Mouse (Mus musculus) liver, embryonic 13.5 days (tissue): Measurements from ENCODE around the gene Gm11127. TPM values are rescaled to one million over a fixed set of nuclear protein-coding genes. Genes with fewer than 3 reads are reported as not detected.
A peak's percentile ranks its signal among the peaks of the same experiment; 100 is the strongest.
"Not testable (repeated sequence)": the region's sequence is repeated elsewhere in the genome, so short reads cannot be mapped to it uniquely, and the experiment has no call there.

Source experiments
- ATAC-seq: fragments of 200-750 bp; cut with Nextera tagmentation; 2 replicates; pipeline ENCODE4 v1.8.0; 2017; ENCODE audit warnings: low read depth, mild to moderate bottlenecking, moderate number of reproducible peaks, moderate library complexity
- DNase-seq: peaks from one replicate; pipeline ENCODE4 v3.0.0; 2022
- H3K27ac ChIP-seq: fragments of 300-500 bp; sonication (generic); 2 replicates; pipeline ENCODE4 v1.5.1; 2015; ENCODE audit warnings: moderate library complexity, mild to moderate bottlenecking, inconsistent platforms
- H3K27me3 ChIP-seq: fragments of 300-500 bp; sonication (generic); 2 replicates; pipeline ENCODE4 v1.6.1; 2015; ENCODE audit warnings: mild to moderate bottlenecking, inconsistent platforms
- H3K36me3 ChIP-seq: fragments of 300-500 bp; sonication (generic); 2 replicates; pipeline ENCODE4 v1.6.1; 2015; ENCODE audit warnings: mild to moderate bottlenecking, inconsistent platforms
- H3K4me1 ChIP-seq: fragments of 300-500 bp; sonication (generic); replicated peaks from 2 replicates; pipeline ENCODE4 v1.6.1; 2015; ENCODE audit warnings: inconsistent platforms
- H3K4me2 ChIP-seq: fragments of 300-500 bp; sonication (generic); 2 replicates; pipeline ENCODE4 v1.6.1; 2015; ENCODE audit warnings: inconsistent platforms, mild to moderate bottlenecking, moderate library complexity
- H3K4me3 ChIP-seq: fragments of 300-500 bp; sonication (generic); replicated peaks from 2 replicates; pipeline ENCODE4 v1.5.1; 2015; ENCODE audit warnings: mild to moderate bottlenecking, inconsistent platforms
- H3K9ac ChIP-seq: fragments of 300-500 bp; sonication (generic); 2 replicates; pipeline ENCODE4 v1.6.1; 2015; ENCODE audit warnings: mild to moderate bottlenecking, inconsistent platforms
- H3K9me3 ChIP-seq: fragments of 300-500 bp; sonication (generic); replicated peaks from 2 replicates; pipeline ENCODE4 v1.6.1; 2016; ENCODE audit warnings: inconsistent platforms
- WGBS: fragments of 180-500 bp; shearing (Covaris S2); methylation state at CpG from one replicate; pipeline ENCODE4 v1.1.7; 2015; ENCODE audit not compliant: insufficient replicate concordance; 5-methylcytosine and 5-hydroxymethylcytosine counted together
- polyA plus RNA-seq: library from polyadenylated mRNA; unstranded; fragments of >200 nt; fragmentation: Nextera tagmentation; extraction: Ambion mirVana; gene quantifications from 2 replicates; pipeline ENCODE4 v1.2.1, GENCODE M21; 2015

Gene Gm11127
- polyA plus RNA-seq, 1 experiment from 2014 or later = not detected

DNA sequence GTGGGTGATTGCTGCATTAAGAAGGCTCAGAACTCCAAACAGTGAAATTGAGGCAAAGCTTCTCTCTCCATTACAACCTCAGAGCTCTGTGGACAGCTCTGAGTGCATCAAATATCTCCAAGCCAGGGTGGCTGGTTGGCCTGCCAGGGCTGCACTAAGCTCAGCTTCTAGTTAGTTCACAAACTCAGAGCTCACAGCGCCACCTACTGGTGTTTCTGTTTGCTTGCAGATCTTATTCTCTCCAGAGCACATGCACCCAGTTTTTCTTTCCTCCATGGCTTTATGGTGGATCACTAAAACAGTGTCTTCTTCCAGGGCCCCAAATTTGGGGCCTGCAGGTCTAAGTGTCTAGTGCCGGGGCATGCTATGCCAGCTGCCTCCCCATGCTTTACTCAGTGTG, 2.7 kb upstream of the Gm11127 start:
- Histone ChIP-seq H3K4me1 (no peaks in the 10 kb centered on the region), H3K36me3 (no peaks in the 10 kb centered on the region), H3K4me3 (no peak overlapping the region), H3K4me2 (no peak overlapping the region), H3K27me3 (no peaks in the 10 kb centered on the region), H3K9me3 (no peaks in the 10 kb centered on the region), H3K27ac (no peak overlapping the region), H3K9ac (no peak overlapping the region)
- DNase-seq (peak; percentile 74), ATAC-seq (no peak)
- WGBS = 9% methylated on average over 2 of the region's 2 CpGs

GRCm38 (mm10) chr17:36057927-36058326, 244 bp downstream of the Gm11127 start:
- H3K4me2 ChIP-seq, H3K36me3 ChIP-seq, H3K27ac ChIP-seq, H3K27me3 ChIP-seq, H3K9me3 ChIP-seq, ATAC-seq, H3K4me1 ChIP-seq, H3K9ac ChIP-seq, DNase-seq, H3K4me3 ChIP-seq: not testable (repeated sequence)
- 80% methylated on average over 24 of the region's 25 CpGs for WGBS

GRCm38 (mm10) chr17:36043286-36043685, 14.9 kb downstream of the Gm11127 start:
- DNase-seq (no peak), ATAC-seq (no peak)
- peaks cover 17% of the 10 kb centered on the region for H3K4me1 ChIP-seq
- peak overlapping the region; percentile 83 for H3K4me2 ChIP-seq
- 67% methylated on average over 3 of the region's 3 CpGs for WGBS
- H3K4me3 ChIP-seq = peak overlapping the region; percentile 64
- H3K36me3 ChIP-seq = no peaks in the 10 kb centered on the region
- peak overlapping the region; percentile 69 for H3K9ac ChIP-seq
- H3K27ac ChIP-seq = no peak overlapping the region
- no peaks in the 10 kb centered on the region for H3K9me3 ChIP-seq
- H3K27me3 ChIP-seq = no peaks in the 10 kb centered on the region

DNA sequence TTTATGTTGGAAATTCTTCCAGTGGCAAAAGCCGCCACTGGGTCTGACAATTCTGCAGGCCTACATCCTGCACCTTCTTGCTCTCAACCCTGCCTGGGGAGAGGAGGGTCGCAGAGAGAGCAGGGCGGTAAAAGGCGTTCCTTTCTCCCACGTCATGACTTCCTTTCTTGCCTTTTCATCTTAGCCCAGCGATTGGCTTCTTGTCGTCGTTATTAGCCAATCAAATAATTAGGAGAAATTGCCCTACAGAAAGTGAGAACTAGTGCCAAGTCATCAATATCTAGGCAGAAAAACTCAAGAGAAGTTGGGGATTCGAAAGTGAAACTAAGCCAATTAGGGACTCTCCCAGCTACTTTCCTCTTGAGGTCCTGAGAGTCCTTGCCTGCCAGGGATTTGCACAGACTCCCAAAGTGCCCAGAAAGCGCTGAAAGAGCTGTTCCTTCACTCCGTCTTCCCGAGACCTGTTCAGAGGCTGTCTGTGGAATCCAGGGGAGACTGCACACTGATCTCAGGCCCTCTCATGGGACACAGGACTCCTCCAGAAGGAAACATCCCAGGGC, 15.5 kb downstream of the Gm11127 start, which contains the start of the genes H2-T22 and Gm6034:
TSS of gene H2-T22 (minus strand) at position 138 of the 560 bp plus-strand sequence.
TSS of gene Gm6034 (plus strand) at position 352 of the 560 bp plus-strand sequence.
- not testable (repeated sequence) for H3K36me3 ChIP-seq, H3K9me3 ChIP-seq, H3K27me3 ChIP-seq
- DNase-seq (peak; percentile 66), ATAC-seq (peak; percentile 91)
- Histone ChIP-seq H3K4me2 (peak within 1 kb of the TSS; percentile 83), H3K9ac (peak within 1 kb of the TSS; percentile 69), H3K27ac (peak within 1 kb of the TSS; percentile 62; the same call in 1 of the 2 replicates), H3K4me3 (peak within 1 kb of the TSS; percentile 64), H3K4me1 (peaks cover 17% of the 10 kb centered on the region)
- WGBS = 1% methylated on average over 12 of the region's 12 CpGs

GRCm38 (mm10) chr17:36042055-36042454, 16.1 kb downstream of the Gm11127 start:
- H3K4me3 ChIP-seq = peak overlapping the region; percentile 64
- not testable (repeated sequence) for H3K36me3 ChIP-seq, H3K27me3 ChIP-seq, H3K27ac ChIP-seq, DNase-seq, H3K9me3 ChIP-seq
- H3K4me1 ChIP-seq = peaks cover 17% of the 10 kb centered on the region
- H3K9ac ChIP-seq = peak overlapping the region; percentile 67
- peak; percentile 62 for ATAC-seq
- 2% methylated on average over 19 of the region's 19 CpGs for WGBS
- peak overlapping the region; percentile 83 for H3K4me2 ChIP-seq

DNA sequence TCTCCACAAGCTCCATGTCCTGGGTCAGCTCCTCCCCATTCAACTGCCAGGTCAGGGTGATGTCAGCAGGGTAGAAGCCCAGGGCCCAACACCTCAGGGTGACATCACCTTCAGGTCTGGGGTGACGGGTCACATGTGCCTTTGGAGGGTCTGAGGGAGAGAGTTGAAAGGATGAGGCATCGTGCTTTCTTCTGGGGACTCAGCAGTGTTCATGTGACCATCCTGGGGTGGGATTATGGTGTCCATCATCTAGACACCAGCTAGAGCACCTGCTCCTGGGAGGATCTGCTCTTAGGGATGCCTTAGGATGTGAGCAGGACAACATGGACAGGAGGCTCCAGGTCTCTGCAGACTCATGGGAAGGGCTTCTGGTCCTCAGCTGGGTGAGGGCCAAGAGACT, 17.6 kb downstream of the Gm11127 start:
- DNase-seq, ATAC-seq, H3K9ac ChIP-seq, H3K4me2 ChIP-seq, H3K9me3 ChIP-seq, H3K27me3 ChIP-seq, H3K36me3 ChIP-seq, H3K27ac ChIP-seq, H3K4me3 ChIP-seq: not testable (repeated sequence)
- 66% methylated on average over 2 of the region's 2 CpGs for WGBS
- H3K4me1 ChIP-seq = peaks cover 17% of the 10 kb centered on the region

DNA sequence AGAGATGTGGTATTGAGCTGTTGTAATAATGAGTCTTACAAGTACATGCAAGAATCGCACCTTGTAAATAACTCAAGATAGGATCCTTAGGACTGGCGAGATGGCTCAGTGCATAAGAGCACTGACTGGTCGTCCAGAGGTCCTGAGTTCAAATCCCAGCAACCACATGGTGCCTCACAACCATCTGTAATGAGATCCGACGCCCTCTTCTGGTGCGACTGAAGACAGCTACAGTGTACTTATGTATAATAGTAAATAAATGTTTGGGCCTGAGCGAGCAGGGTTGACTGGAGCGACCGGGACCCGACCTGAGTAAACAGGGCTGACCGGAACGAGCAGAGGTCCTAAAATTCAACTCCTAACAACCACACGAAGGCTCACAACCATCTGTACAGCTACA, 22.0 kb downstream of the Gm11127 start:
- H3K9me3 ChIP-seq, H3K4me2 ChIP-seq: not testable (repeated sequence)

DNA sequence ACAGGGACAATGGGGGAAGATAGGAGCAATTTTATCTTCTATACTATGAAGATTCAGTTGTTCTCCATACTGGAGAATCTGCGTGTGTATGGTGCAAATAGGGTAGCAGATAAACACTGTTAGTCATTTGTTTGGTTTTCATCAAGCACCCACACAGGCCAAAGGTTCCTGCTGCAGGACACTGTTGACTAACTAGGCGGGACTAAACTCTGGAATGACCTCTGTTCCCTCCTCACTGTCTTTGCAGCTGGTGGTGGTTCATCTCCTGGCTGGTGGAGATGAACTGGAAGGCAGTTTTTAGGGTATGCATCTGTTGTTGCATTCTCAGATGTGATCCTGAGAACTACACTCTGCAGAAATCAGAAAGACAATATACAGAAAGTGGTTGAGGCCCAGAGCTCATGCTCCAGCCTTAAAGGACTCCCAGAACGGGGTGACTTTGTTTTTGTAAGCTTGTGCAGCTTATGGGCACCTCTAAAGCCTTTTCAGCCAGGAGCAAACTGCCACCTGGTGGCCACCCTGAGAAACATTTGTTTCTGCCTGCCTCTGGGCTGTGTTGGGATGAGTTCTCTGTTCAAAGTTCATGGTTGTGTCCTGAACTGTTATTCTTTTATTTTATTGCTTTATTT, 23.0 kb downstream of the Gm11127 start:
- not testable (repeated sequence) for H3K4me2 ChIP-seq, H3K27ac ChIP-seq, H3K36me3 ChIP-seq, H3K27me3 ChIP-seq, H3K9me3 ChIP-seq, H3K9ac ChIP-seq, H3K4me3 ChIP-seq
- peaks cover 20% of the 10 kb centered on the region for H3K4me1 ChIP-seq
- ATAC-seq (peak; percentile 59), DNase-seq (peak; percentile 50)
- WGBS = 25% methylated on average over 3 of the region's 3 CpGs

More for the DNA sequence above, 22.0 kb downstream of the Gm11127 start:
- H3K4me3 ChIP-seq, H3K9ac ChIP-seq, H3K27me3 ChIP-seq, H3K27ac ChIP-seq, DNase-seq, ATAC-seq, H3K36me3 ChIP-seq: not testable (repeated sequence)
- 77% methylated on average over 13 of the region's 13 CpGs for WGBS
- H3K4me1 ChIP-seq = peaks cover 11% of the 10 kb centered on the region

DNA sequence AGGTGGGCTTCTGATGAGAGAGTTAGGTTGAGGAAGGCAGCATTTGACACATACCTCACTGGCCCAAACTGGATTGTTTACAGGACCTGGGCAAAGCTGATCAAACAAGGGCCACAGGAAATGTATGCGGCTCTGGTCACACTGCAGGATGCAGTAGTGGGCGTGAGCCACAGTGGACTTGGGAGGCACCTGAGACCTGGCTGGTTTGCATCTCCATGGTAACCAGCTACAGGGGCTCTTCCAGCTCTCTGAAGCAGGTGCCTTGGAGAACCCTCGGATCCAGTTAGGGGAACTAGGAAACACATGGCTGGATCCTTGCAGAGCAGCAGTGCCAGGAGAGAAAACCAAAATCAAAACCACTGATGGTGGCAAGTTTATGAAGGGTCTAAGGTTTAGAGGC, 23.6 kb downstream of the Gm11127 start:
- not testable (repeated sequence) for H3K4me2 ChIP-seq, H3K27me3 ChIP-seq, H3K9me3 ChIP-seq, H3K9ac ChIP-seq, DNase-seq, H3K4me3 ChIP-seq, H3K27ac ChIP-seq, H3K36me3 ChIP-seq
- WGBS = 61% methylated on average over 3 of the region's 3 CpGs
- ATAC-seq = 0 out of 2 replicates have a peak, but pooled peaks have one; percentile 14
- peaks cover 24% of the 10 kb centered on the region for H3K4me1 ChIP-seq

- WGBS = under 1% methylated on average over 25 of the region's 25 CpGs
- not testable (repeated sequence) for H3K27me3 ChIP-seq, H3K36me3 ChIP-seq, H3K9me3 ChIP-seq
- ATAC-seq = peak; percentile 43
- Histone ChIP-seq H3K27ac (peak within 1 kb of the TSS; percentile 59), H3K4me1 (peaks cover 29% of the 10 kb centered on the region), H3K9ac (peak within 1 kb of the TSS; percentile 80), H3K4me2 (peak within 1 kb of the TSS; percentile 91), H3K4me3 (peak within 1 kb of the TSS; percentile 70)
- peak; percentile 43 for DNase-seq
These were observed 25.8 kb downstream of the Gm11127 start, which contains the start of gene H2-T23 for GRCm38 (mm10) chr17:36032351-36032875. Gene H2-T23 (minus strand): TSS chr17:36032855.

- ATAC-seq (peak; percentile 42), DNase-seq (peak; percentile 51)
- peak overlapping the region; percentile 80 for H3K9ac ChIP-seq
- H3K4me1 ChIP-seq = peaks cover 29% of the 10 kb centered on the region
- WGBS = 3% methylated on average over 40 of the region's 40 CpGs
- not testable (repeated sequence) for H3K9me3 ChIP-seq, H3K36me3 ChIP-seq, H3K27me3 ChIP-seq
- peak overlapping the region; percentile 70 for H3K4me3 ChIP-seq
- peak overlapping the region; percentile 91 for H3K4me2 ChIP-seq
- peak overlapping the region; percentile 59 for H3K27ac ChIP-seq
These were observed 26.4 kb downstream of the Gm11127 start for GRCm38 (mm10) chr17:36031583-36032331.
